Mouse (Mus musculus): ENCODE data around the gene Dusp23.

GRCm38 (mm10) chr1:172624081-172624480 lies 8.7 kb downstream of the Dusp23 start:
- TF ChIP-seq CTCF (IDR thresholded peaks at IDR 0.05; ENCODE audit: low read depth) = no peak
- TF ChIP-seq EP300 (IDR thresholded peaks at IDR 0.05; ENCODE audit: low read depth) = no peak

Measured in liver, embryonic 14.5 days (tissue).